Mouse (Mus musculus) erythroblast, embryonic 14.5 days (primary cell): ENCODE results near the gene Tsr1. TPM values are rescaled to one million over a fixed set of nuclear protein-coding genes. Genes with fewer than 3 reads are reported as not detected.

Experiments
- H3K27me3 ChIP-seq: 2 replicates; pipeline ENCODE4 v1.6.1; 2012; ENCODE audit warnings: inconsistent platforms; ENCODE audit not compliant: control insufficient read depth
- H3K36me3 ChIP-seq: 2 replicates; pipeline ENCODE4 v1.6.1; 2012; ENCODE audit warnings: mild to moderate bottlenecking, inconsistent platforms; ENCODE audit not compliant: control insufficient read depth
- H3K4me1 ChIP-seq: 2 replicates; pipeline ENCODE4 v1.6.1; 2012; ENCODE audit warnings: inconsistent platforms; ENCODE audit not compliant: control insufficient read depth
- H3K4me3 ChIP-seq: replicated peaks from 2 replicates; pipeline ENCODE3; 2012; ENCODE audit warnings: moderate library complexity, mild to moderate bottlenecking, inconsistent platforms
- H3K9me3 ChIP-seq: 2 replicates; pipeline ENCODE4 v1.6.1; 2012; ENCODE audit warnings: low read length, inconsistent platforms, mixed read lengths; ENCODE audit not compliant: control insufficient read depth
- GATA1 ChIP-seq: IDR thresholded peaks from 2 replicates; pipeline ENCODE4 v1.6.1; 2012; ENCODE audit warnings: low read length, inconsistent platforms, mixed read lengths
- TAL1 ChIP-seq: IDR thresholded peaks from 3 replicates; pipeline ENCODE4 v1.6.1; 2012; ENCODE audit warnings: low read length, inconsistent platforms, mixed read lengths
- polyA plus RNA-seq: library from polyadenylated mRNA; stranded (reverse); fragments of >175 nt; gene quantifications from 2 replicates; pipeline ENCODE4 v1.2.3, GENCODE M21; 2012

Tsr1 gene
- polyA plus RNA-seq, 1 experiment: 0.24 TPM

DNA sequence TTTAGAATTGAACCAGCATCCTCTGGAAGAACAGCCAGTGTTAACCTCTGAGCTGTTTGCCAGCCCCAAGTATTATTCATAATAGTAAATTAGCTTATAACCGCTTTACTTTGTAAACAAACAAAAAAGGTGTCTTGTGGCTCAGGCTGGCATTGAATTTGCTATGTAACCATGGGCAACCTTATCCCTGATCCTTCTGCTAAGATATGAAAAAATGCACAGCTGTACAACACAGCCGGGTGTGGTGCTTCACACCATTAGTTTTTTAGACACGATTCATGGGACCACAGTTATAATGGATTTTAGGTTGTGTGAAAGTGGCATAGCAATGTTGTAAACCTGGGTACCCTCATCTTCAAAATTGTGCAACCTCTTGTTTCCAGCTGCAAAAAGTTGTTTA is 14.6 kb downstream of the Tsr1 start:
- Histone ChIP-seq H3K27me3 (no peaks in the 10 kb centered on the region), H3K36me3 (peaks cover 30% of the 10 kb centered on the region), H3K4me3 (no peak overlapping the region), H3K9me3 (no peaks in the 10 kb centered on the region), H3K4me1 (peaks cover 4% of the 10 kb centered on the region)
- TF ChIP-seq GATA1: no peak
- no peak for TF ChIP-seq TAL1

DNA sequence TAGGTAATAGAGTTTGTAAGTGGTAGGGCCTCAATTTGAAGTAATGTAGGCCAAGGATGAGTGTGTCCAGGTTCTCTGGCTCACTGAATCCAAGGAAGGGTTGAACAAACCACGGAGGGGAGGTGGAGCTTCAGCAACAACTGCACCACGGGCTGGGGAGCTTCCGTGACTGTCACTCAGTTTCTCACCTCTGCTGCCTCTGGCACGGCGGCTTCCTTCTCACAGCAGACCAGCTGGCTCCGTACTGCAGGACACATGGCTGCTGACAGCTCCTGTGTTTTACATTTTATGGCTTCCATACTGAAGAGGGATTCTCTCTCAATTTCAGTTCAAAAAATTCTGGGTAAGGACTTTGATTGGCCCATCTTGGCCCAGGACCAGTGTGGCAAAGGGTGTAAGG is 21.4 kb downstream of the Tsr1 start:
- Histone ChIP-seq H3K9me3 (no peaks in the 10 kb centered on the region), H3K27me3 (no peaks in the 10 kb centered on the region), H3K4me1 (peaks cover 5% of the 10 kb centered on the region), H3K36me3 (peaks cover 22% of the 10 kb centered on the region), H3K4me3 (no peak overlapping the region)
- no peak for TF ChIP-seq TAL1
- no peak for TF ChIP-seq GATA1

DNA sequence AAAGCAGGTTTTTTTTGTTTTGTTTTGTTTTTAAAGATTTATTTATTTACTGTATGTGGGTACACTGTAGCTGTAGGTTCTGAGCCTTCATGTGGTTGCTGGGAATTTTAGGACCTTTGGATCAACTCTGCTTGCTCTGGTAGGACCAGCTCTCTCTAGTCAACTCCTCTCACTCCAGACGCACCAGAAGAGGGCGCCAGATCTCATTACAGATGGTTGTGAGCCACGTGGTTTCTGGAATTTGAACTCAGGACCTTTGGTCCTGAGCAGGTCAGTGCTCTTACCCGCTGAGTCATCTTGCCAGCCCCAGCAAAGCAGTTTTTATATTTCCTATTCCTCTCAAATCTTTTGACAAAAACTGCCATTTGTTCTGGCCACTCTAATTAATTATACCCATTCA is 26.3 kb downstream of the Tsr1 start:
- Histone ChIP-seq H3K4me1 (peaks cover 31% of the 10 kb centered on the region), H3K4me3 (no peak overlapping the region), H3K9me3 (no peaks in the 10 kb centered on the region), H3K36me3 (peaks cover 11% of the 10 kb centered on the region), H3K27me3 (no peaks in the 10 kb centered on the region)
- TF ChIP-seq GATA1: no peak
- TF ChIP-seq TAL1: no peak

DNA sequence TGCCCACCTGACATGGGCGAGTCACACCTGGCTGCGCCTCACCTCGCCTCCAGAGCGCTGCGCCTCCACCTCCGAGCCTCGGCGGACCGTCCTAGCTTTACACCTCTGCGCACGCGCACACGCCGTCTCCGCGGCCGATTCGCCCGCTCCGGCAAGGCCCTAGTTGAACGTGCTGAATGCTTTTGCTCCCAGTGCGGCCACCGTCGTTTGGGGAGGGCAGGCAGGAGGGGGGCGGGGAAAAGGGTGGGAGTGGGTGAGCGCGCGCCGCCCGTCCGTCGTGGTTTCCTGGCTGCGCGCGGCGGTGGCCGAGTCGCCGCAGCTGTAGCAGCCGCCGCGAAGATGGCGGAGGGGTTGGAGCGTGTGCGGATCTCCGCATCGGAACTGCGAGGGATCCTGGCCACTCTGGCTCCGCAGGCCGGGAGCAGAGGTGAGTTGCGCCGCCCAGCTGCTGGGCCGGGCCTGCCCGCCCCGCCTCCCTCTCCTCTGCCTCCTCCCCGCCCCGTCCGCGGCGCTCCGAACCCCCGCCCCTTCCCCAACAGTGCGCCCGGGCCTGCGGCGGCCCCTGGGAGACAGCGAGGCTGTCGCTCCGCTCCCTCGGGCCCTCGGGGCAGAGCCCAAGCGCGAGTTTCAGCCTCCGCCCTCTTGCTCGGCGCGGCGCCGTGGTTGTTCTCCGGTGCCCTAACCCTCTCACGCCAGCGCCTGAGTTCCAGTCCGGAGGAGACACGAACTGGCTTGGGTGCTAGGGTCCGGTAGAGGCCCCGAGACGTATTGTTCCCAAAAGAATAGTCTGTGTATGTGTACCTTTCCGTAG is 27.9 kb downstream of the Tsr1 start, which contains the start of the genes Smg6 and Srr:
TSS of gene Smg6 (plus strand) at position 247 of the 811 bp plus-strand sequence.
TSS of gene Srr (minus strand) at position 372 of the 811 bp plus-strand sequence.
- Histone ChIP-seq H3K27me3 (no peaks in the 10 kb centered on the region), H3K9me3 (no peaks in the 10 kb centered on the region), H3K4me3 (peak within 1 kb of the TSS; percentile 97), H3K36me3 (peaks cover 18% of the 10 kb centered on the region), H3K4me1 (peaks cover 40% of the 10 kb centered on the region)
- no peak for TF ChIP-seq GATA1
- no peak for TF ChIP-seq TAL1

DNA sequence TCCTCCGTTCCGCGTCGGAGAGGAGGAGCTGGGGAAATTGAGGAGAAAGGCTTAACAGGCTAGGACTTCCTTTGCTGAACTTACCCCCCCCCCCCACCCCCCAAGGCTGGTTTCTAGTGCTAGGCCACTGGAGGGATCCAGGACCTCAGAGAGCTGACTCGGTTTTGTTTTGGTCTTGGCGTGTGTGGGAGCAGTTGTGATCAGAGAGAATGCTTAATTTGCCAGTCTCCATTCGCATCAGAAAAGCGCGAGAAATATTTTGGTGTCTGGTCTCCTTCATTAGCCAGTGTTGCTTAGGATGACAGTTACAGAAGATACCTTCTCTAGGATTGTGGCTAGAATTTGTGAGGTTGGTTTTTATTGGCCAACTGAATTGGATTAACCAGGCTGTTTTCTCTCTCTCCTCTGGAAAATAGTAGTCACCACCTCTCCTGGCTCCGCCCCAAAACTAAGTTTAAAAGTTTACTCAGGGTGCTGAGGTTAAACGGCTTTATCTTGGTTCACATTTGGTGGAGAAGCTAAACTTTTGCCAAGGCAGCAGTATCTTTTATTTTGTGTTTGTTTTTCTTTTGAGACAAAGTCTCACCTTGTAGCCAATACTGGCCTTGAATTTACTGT is 28.6 kb downstream of the Tsr1 start:
- H3K36me3 ChIP-seq: peaks cover 22% of the 10 kb centered on the region
- no peaks in the 10 kb centered on the region for H3K9me3 ChIP-seq
- TF ChIP-seq GATA1: no peak
- no peak for TF ChIP-seq TAL1
- peaks cover 44% of the 10 kb centered on the region for H3K4me1 ChIP-seq
- peak overlapping the region; percentile 97 for H3K4me3 ChIP-seq
- no peaks in the 10 kb centered on the region for H3K27me3 ChIP-seq

DNA sequence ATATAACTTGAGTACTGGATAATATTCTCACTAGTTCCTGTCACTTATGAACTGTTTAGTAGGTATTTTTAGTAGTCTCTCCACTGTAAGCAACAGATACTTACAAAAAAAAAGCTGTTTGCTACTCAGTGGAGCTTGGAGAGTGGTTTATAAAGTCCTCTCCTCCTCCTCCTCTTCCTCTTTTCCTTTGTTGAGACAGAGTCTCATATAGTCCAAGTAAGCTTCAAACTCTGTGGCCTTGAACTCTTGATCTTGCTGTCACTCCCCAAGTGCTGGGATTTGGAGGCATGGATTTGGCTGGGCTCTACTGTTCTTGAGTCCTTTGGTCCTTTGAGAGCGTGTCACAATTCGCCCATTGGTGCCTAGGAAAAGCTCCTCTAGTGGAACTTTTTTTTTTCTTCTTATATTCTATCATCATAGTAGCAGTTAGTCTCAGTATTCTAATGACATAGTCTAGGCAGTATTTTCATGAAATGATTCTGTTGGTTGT is 29.4 kb downstream of the Tsr1 start:
- Histone ChIP-seq H3K4me3 (peak overlapping the region; percentile 97), H3K9me3 (no peaks in the 10 kb centered on the region), H3K4me1 (peaks cover 45% of the 10 kb centered on the region), H3K27me3 (no peaks in the 10 kb centered on the region), H3K36me3 (peaks cover 28% of the 10 kb centered on the region)
- TF ChIP-seq TAL1 (no peak), GATA1 (no peak)

DNA sequence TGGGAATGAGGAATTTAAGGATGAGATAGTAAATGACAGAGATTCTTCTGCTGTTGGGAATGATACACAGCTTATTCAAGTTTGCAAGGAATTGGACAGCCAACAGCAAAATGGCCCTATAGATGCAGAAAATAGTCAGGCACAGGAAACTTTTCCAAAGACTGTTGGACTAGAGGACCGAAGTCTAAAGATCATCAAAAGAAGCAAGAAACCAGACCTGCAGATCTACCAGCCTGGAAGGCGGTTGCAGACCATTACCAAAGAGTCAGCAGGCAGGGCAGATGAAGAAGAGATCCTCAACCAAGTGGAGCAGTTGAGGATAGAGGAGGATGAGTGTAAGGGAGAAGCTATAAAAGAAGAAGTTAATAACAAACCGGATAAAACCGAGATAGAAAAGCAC is 31.2 kb downstream of the Tsr1 start:
- Histone ChIP-seq H3K27me3 (no peaks in the 10 kb centered on the region), H3K4me1 (peaks cover 41% of the 10 kb centered on the region), H3K9me3 (no peaks in the 10 kb centered on the region), H3K36me3 (peaks cover 46% of the 10 kb centered on the region), H3K4me3 (no peak overlapping the region)
- TF ChIP-seq TAL1 (no peak), GATA1 (no peak)

DNA sequence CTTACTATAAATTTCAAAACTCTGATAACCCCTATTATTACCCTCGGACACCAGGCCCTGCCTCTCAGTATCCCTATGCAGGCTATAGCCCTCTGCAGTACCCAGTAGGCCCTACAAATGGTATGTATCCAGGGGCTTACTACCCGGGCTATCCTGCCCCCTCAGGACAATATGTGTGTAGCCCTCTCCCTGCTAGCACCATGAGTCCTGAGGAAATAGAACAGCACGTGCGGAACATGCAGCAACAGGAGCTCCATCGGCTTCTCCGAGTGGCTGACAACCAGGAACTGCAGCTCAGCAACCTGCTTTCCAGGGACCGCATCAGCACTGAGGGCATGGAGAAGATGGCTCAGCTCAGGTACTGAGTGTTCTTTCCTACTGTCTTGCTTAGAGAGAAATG is 32.5 kb downstream of the Tsr1 start:
- H3K4me3 ChIP-seq: no peak overlapping the region
- H3K36me3 ChIP-seq: peaks cover 59% of the 10 kb centered on the region
- TF ChIP-seq TAL1: no peak
- no peaks in the 10 kb centered on the region for H3K9me3 ChIP-seq
- H3K4me1 ChIP-seq: peaks cover 31% of the 10 kb centered on the region
- H3K27me3 ChIP-seq: no peaks in the 10 kb centered on the region

DNA sequence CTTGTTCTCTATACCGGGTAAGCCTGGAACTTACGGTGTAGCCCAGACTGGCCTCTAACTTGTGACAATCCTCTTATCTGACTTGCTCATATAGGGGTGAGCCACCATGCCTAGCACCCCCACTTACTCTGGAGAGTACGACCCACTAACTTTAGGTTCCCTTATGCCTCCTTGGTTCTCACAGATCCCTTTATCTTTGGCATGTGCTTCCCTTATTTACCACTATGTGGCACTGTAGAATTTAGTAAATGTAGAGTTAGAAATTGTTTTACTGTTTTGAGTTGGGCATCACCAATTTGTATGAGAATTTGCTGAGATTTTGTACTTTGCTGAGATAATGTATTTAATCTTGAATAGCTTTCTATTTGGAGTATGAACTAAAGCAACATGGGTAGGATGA is 48.5 kb downstream of the Tsr1 start:
- TF ChIP-seq TAL1: no peak
- TF ChIP-seq GATA1: no peak
- Histone ChIP-seq H3K36me3 (peaks cover 56% of the 10 kb centered on the region), H3K4me3 (no peak overlapping the region)

More for the DNA sequence above, 48.5 kb downstream of the Tsr1 start:
- Histone ChIP-seq H3K9me3 (no peaks in the 10 kb centered on the region), H3K4me1 (no peaks in the 10 kb centered on the region), H3K27me3 (no peaks in the 10 kb centered on the region)
